Mouse (Mus musculus) central nervous system, embryonic 18 days (tissue): ENCODE measurements around the gene Ctcfl. TPM values are rescaled to one million over a fixed set of nuclear protein-coding genes. Genes with fewer than 3 reads are reported as not detected.

ENCODE experiments used
- polyA plus RNA-seq: library from polyadenylated mRNA; depleted of rRNA; stranded (reverse); fragments of >200 nt; gene quantifications from 2 replicates; pipeline ENCODE4 v1.2.3, GENCODE M21; 2012; rRNA removed

The Ctcfl gene
- polyA plus RNA-seq, result not detected in 2 replicates

DNA sequence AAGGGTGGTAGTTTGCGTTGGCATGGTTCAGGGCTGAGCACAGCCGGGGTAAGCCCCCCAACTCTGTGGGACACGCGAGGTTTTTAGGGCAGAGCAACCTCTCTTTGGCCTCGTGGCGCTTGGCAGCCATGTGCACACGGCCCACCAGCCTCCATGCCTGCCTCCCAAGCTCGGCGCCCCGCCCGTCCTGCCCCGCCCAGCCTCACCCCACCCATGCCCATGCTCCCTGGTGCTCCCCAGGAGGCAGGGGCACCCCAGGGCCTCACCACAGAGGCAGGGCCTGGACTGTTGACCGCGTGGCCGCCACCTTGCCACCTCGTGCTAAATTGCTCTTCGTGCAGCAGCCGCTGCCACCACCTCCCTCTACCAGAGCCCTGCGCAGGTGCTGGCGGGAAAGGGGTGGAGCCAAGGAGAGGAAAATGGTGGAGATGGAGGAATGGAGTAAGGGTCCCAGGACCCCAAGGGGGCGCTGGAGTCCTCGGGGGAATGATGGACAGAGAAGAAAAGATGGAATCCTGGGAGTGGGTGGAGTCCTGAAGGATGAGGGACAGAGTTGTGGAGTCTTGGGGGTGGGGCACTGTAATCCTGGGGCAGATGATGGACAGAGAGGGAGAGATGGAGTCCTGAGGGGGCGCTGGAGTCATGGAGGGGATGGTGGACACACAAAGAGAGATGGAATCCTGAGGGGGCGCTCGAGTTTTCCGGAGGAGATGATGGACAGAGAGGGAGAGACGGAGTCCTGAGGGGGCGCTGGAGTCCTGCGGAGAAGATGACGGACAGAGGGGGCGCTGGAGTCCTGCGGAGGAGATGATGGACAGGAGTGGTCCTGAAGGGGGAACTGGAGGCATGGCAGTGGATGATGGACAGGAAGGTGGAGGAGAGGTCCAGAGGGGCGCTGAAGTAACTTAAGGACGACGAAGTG, at the start of gene Ctcfl:
Gene Ctcfl, minus strand, starts transcription at position 503 of the 922 bp plus-strand sequence.

DNA sequence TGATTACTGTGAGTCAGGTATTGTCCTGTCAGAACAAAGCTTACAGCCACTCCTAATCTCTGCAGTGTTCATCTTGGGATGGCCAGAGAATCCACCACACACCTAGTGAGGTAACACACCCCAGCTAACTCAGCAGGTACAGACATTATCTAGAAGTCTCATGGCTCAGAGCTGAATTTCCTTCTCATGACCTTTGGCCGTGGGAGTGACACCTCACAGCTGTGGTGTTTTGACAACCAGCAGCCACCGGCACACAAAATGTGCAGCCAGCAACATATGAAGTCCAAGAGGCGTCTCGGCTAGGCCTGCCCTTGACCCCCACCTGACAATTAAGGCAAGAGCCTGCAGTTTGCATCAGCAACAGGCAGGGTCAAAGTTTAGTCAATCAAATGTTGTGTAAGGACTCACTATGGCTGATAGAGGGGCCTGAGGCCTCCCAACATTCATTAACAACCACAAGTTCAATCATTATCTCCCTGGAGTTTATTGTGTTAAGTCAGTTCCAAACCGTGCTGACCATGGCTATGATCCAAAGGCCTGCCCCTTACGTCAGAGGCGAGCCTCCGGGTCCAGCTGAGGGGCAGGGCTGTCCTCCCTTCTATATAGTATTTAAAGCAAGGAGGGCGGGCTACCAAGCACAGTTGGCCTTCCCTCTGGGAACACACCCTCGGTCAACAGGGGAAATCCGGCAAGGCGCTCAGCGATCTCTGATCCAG, 33.3 kb upstream of the Ctcfl start, which contains the start of gene Pck1:
Gene Pck1, plus strand, starts transcription at position 613 of the 716 bp plus-strand sequence.

Other genes with a start within 250 kb of the Ctcfl start
- 12.3 and 14.4 TPM in 2 replicates for gene Bmp7, start 179.2 kb downstream of the Ctcfl start, polyA plus RNA-seq
- 1.5 and 1.9 TPM in 2 replicates for gene Spo11, start 141.8 kb downstream of the Ctcfl start, polyA plus RNA-seq
- 127 and 138 TPM in 2 replicates for gene Rae1, start 119.4 kb downstream of the Ctcfl start, polyA plus RNA-seq
- gene Rbm38, start 99.0 kb downstream of the Ctcfl start, polyA plus RNA-seq, result 15.3 and 20.8 TPM in 2 replicates
- gene Pck1, start 33.5 kb upstream of the Ctcfl start, polyA plus RNA-seq, result 0.03 TPM in 1 of 2 replicates, not detected in the other
- 0.36 and 0.38 TPM in 2 replicates for gene Zbp1, start 99.4 kb upstream of the Ctcfl start, polyA plus RNA-seq
- 17.0 and 19.2 TPM in 2 replicates for gene Pmepa1, start 157.0 kb upstream of the Ctcfl start, polyA plus RNA-seq